21 mouse cellular contexts compared by ENCODE assay signal in the genomic region with DNA sequence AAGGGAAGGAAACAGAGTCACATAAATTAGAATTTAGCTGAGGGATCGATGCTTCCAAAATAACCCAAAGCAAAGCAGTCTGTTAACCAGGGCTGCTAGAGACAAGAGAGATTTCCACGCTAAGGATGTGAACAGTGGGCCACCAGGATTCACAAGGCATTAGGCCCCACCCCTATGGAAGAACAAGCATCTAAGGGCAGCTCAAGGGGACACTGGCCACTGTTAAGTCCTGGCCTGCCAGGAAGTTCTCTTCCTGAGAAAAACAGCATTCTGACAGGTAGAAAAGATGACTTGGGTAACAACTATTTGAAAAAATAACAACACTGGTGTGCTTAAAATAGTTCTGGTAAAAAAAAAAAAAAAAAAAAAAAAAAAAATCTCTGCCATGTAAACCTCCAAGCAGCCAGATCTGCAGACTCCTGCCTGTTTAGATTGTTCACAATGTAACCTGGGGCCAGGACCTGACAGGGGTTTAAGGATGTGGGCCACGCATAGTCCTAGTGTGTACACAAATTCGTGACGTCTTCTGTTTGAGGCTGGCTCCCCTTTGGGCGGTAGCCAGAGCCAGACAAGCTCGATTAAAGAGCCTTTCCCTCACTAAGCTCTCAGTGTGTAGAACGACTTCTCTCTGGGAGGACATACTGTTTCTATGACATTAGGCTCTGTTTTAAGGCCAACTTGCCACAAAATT. TPM values are rescaled to one million over a fixed set of nuclear protein-coding genes. Genes with fewer than 3 reads are reported as not detected.
DNase-seq lines count a peak whose midpoint lies in the region; ATAC-seq and TF ChIP-seq lines count a peak whose summit lies in the region.
"Had no signal": no experiment of that assay in that cellular context is flagged by ENCODE, and none has a peak within 500 bp of the region (broad histone marks: within the 10 kb centered on the region; RNA-seq: fewer than 3 reads in every experiment).

No protein-coding gene starts in this region.

- no peaks in the 10 kb centered on the region for H3K27me3 ChIP-seq in heart, postnatal 0 days (ENCODE audit: control insufficient read depth, insufficient read depth, low read length)
- H3K27me3 ChIP-seq in heart, embryonic 10.5 days (ENCODE audit: insufficient read depth, poor library complexity, severe bottlenecking): no peaks in the 10 kb centered on the region
- H3K27me3 ChIP-seq: embryonic facial prominence, embryonic 15.5 days; megakaryocyte, embryonic 14.5 days; midbrain, embryonic 15.5 days had no signal

- 45% methylated on average over 8 of the region's 8 CpGs for WGBS in heart, postnatal 0 days
- 66% methylated on average over 8 of the region's 8 CpGs for WGBS in heart, embryonic 10.5 days

- H3K4me2 ChIP-seq in heart, postnatal 0 days (ENCODE audit: low read depth, low read length): no peak overlapping the region
- H3K4me2 ChIP-seq: embryonic facial prominence, embryonic 15.5 days; hindbrain, embryonic 14.5 days; liver, embryonic 11.5 days; midbrain, embryonic 15.5 days had no signal

- no peak overlapping the region for H3K9ac ChIP-seq in heart, postnatal 0 days (replicated peaks; ENCODE audit: low read depth, low read length)
- H3K9ac ChIP-seq: embryonic facial prominence, embryonic 15.5 days; hindbrain, embryonic 14.5 days; midbrain, embryonic 15.5 days had no signal

- peaks cover 14% of the 10 kb centered on the region for H3K4me1 ChIP-seq in heart, postnatal 0 days (ENCODE audit: control insufficient read depth, insufficient read depth)
- peaks cover 13% of the 10 kb centered on the region for H3K4me1 ChIP-seq in heart, embryonic 10.5 days
- H3K4me1 ChIP-seq: midbrain, embryonic 15.5 days had no signal

- H3K9me3 ChIP-seq in heart, postnatal 0 days (replicated peaks; ENCODE audit: control insufficient read depth, low read length): no peaks in the 10 kb centered on the region
- no peaks in the 10 kb centered on the region for H3K9me3 ChIP-seq in heart, embryonic 10.5 days
- H3K9me3 ChIP-seq: embryonic facial prominence, embryonic 15.5 days; megakaryocyte, embryonic 14.5 days; midbrain, embryonic 15.5 days had no signal

- intact Hi-C loops in gastrocnemius, adult 2 months (cut with DNase I): no loop called here

- no peak for DNase-seq in gastrocnemius, adult 2 months
- DNase-seq in gastrocnemius, adult 18-20 months (ENCODE audit: low spot score): no peak
- no peak for DNase-seq in heart, postnatal 0 days (ENCODE audit: low spot score)
- no peak for DNase-seq in heart, embryonic 10.5 days (ENCODE audit: low spot score)
- peak; percentile 18 for DNase-seq in urinary bladder, adult 2 months (ENCODE audit: low spot score)
- no peak for DNase-seq in urinary bladder, postnatal 36 days (ENCODE audit: low spot score in 2 of 2)
- no peak for DNase-seq in spleen, postnatal 36 days (ENCODE audit: low spot score in 2 of 2)
- DNase-seq in gastrocnemius, postnatal 25 days: no peak
- DNase-seq: adrenal gland, postnatal 36 days; cerebellum, adult 18-20 months; cerebellum, postnatal 25 days; gastrocnemius, postnatal 10 days; lung, adult 18-20 months; thymus, adult 18-20 months had no signal

- ATAC-seq in heart, postnatal 0 days (ENCODE audit: insufficient read depth, low read depth): no peak
- ATAC-seq: CD4-positive, CD25-positive, alpha-beta regulatory T cell, adult 4 months; midbrain, embryonic 15.5 days had no signal

- H3K4me3 ChIP-seq in gastrocnemius, adult 2 months: no peak overlapping the region
- H3K4me3 ChIP-seq in heart, postnatal 0 days (ENCODE audit: low read depth, low read length): no peak overlapping the region
- H3K4me3 ChIP-seq in heart, embryonic 10.5 days: no peak overlapping the region
- H3K4me3 ChIP-seq: embryonic facial prominence, embryonic 15.5 days; megakaryocyte, embryonic 14.5 days; midbrain, embryonic 15.5 days; myocyte had no signal

- no peaks in the 10 kb centered on the region for H3K36me3 ChIP-seq in heart, postnatal 0 days (replicated peaks; ENCODE audit: control insufficient read depth, insufficient read depth, low read length)
- no peaks in the 10 kb centered on the region for H3K36me3 ChIP-seq in heart, embryonic 10.5 days
- H3K36me3 ChIP-seq: embryonic facial prominence, embryonic 15.5 days; midbrain, embryonic 15.5 days had no signal

- 0 out of 2 replicates have a peak overlapping the region, but pooled peaks have one; percentile 8 for H3K27ac ChIP-seq in gastrocnemius, adult 2 months
- 0 out of 2 replicates have a peak overlapping the region, but pooled peaks have one; percentile 1 for H3K27ac ChIP-seq in heart, postnatal 0 days (ENCODE audit: low read depth)
- no peak overlapping the region; the same call in 1 of the 2 replicates for H3K27ac ChIP-seq in heart, embryonic 10.5 days
- H3K27ac ChIP-seq: embryonic facial prominence, embryonic 15.5 days; hindbrain, embryonic 14.5 days; midbrain, embryonic 15.5 days had no signal

- TF ChIP-seq EP300 in heart, postnatal 0 days (IDR thresholded peaks at IDR 0.05; ENCODE audit: low read depth): no peak

- no peak for TF ChIP-seq CTCF in gastrocnemius, adult 2 months (IDR thresholded peaks at IDR 0.05)
- TF ChIP-seq CTCF in heart, postnatal 0 days (IDR thresholded peaks at IDR 0.05; ENCODE audit: low read depth): no peak

RNA-seq across cellular contexts. Expression of a gene that starts 35.4 kb away (rescaled TPM):
- 10 to 100 TPM in 1 of 2 experiments, 1 to 10 TPM in 1; 7.2 to 14.3 TPM for total RNA-seq in gastrocnemius, adult 2 months (2021)
- total RNA-seq in gastrocnemius, adult 18-20 months (2021): 10 to 100 TPM in 1 of 2 experiments, 1 to 10 TPM in 1; 6.7 to 10.3 TPM
- 60.4 and 73.2 TPM in 2 replicates for total RNA-seq in heart, postnatal 0 days (2014; rRNA removed; ENCODE audit: low replicate concordance)
- 63.9 and 64.5 TPM in 2 replicates for polyA plus RNA-seq in heart, postnatal 0 days (2015; fragmentation: Nextera tagmentation; extraction: Ambion mirVana)
- 169 and 203 TPM in 2 replicates for polyA plus RNA-seq in heart, embryonic 10.5 days (2016; fragmentation: Nextera tagmentation; extraction: Ambion mirVana)
- polyA plus RNA-seq in urinary bladder, adult 2 months (2012; rRNA removed): 98.9 and 164 TPM in 2 replicates
- total RNA-seq in gastrocnemius, postnatal 25 days (2021): 10 to 100 TPM in 1 of 2 experiments, 1 to 10 TPM in 1; 7.5 to 14.0 TPM
